Mouse (Mus musculus): ENCODE results near the gene Akap5. TPM values are rescaled to one million over a fixed set of nuclear protein-coding genes. Genes with fewer than 3 reads are reported as not detected.

The Akap5 gene
- polyA plus RNA-seq, 1 experiment from 2014 or later: 1.9 TPM

GRCm38 (mm10) chr12:76373991-76374390 lies 49.3 kb downstream of the Akap5 start:
- ChIA-PET POLR2A (no interaction called here), CTCF (no interaction called here)
- TF ChIP-seq CTCF (IDR thresholded peaks at IDR 0.05): no peak
- DNase-seq (ENCODE audit: low read depth, low spot score) (no peak), ATAC-seq (no peak)
- in situ Hi-C loops (cut with MboI; ENCODE audit: low pct_unique_long_range_greater_than_20kb): no loop called here
- H3K27me3 ChIP-seq: no peaks in the 10 kb centered on the region

GRCm38 (mm10) chr12:76374911-76375310 lies 50.2 kb downstream of the Akap5 start:
- no peaks in the 10 kb centered on the region for H3K27me3 ChIP-seq
- ChIA-PET CTCF (no interaction called here), POLR2A (interaction anchor here (0.6 to 1.1 kb wide), 2 partner anchors 14 to 17 kb away, joined by 3 to 4 read pairs; no protein-coding TSS in a partner anchor)
- ATAC-seq (no peak), DNase-seq (ENCODE audit: low read depth, low spot score) (no peak)
- TF ChIP-seq CTCF (IDR thresholded peaks at IDR 0.05): no peak
- in situ Hi-C loops (cut with MboI; ENCODE audit: low pct_unique_long_range_greater_than_20kb): no loop called here

- no peaks in the 10 kb centered on the region for H3K27me3 ChIP-seq
- TF ChIP-seq CTCF (IDR thresholded peaks at IDR 0.05): no peak
- ATAC-seq (no peak), DNase-seq (ENCODE audit: low read depth, low spot score) (no peak)
- POLR2A ChIA-PET: interaction anchor here (1.1 kb wide), 1 partner anchor 17 kb away, joined by 4 read pairs; no protein-coding TSS in a partner anchor
- CTCF ChIA-PET: no interaction called here
- in situ Hi-C loops (cut with MboI; ENCODE audit: low pct_unique_long_range_greater_than_20kb): no loop called here
Observed at GRCm38 (mm10) chr12:76375506-76375905, 50.8 kb downstream of the Akap5 start.

- ChIA-PET CTCF (no interaction called here), POLR2A (no interaction called here)
- TF ChIP-seq CTCF (IDR thresholded peaks at IDR 0.05): no peak
- H3K27me3 ChIP-seq: no peaks in the 10 kb centered on the region
- DNase-seq (ENCODE audit: low read depth, low spot score): no peak
- in situ Hi-C loops (cut with MboI; ENCODE audit: low pct_unique_long_range_greater_than_20kb): no loop called here
- ATAC-seq: no peak
Observed at GRCm38 (mm10) chr12:76376649-76377048, 52.0 kb downstream of the Akap5 start.

DNA sequence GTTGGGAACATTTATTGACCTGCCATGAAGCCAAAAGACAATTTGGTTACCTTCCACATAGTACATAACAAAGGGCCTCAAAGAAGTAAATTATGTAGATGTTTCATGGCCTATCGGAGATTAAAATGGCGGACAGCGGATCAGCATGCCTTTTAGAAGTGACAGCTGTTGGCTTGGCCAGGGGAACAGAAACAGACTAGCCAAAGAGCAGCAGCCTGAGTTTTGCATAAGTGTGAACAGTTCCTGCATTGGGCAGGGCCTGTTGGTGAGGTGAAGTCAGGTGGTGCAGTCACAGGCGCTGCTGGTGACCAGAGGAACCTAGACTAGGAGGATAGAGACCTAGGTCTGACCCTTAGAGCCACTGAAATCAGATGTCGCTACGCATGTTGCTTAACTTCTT lies 52.4 kb downstream of the Akap5 start:
- ChIA-PET CTCF (no interaction called here), POLR2A (no interaction called here)
- in situ Hi-C loops (cut with MboI; ENCODE audit: low pct_unique_long_range_greater_than_20kb): no loop called here
- ATAC-seq (no peak), DNase-seq (ENCODE audit: low read depth, low spot score) (no peak)
- TF ChIP-seq CTCF (IDR thresholded peaks at IDR 0.05): no peak
- no peaks in the 10 kb centered on the region for H3K27me3 ChIP-seq

DNA sequence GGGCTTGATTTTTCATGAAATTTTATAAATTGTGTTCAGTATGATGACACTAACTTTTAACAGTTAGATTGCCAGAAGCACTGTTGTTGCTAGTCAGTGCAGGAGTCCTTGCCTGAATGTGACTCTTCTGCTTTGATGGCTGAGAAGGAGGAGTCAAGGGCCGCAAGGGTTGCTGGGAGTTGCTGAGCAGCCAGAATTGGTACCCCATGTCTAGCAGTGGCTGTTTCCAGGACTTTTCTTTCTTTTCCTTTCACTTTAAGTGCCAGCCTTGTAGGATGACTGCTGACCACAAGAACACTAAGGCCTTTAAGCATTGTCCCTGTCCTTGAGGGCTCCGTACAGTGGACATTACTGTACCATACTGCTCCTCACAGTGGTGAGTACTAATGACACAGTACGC lies 53.0 kb downstream of the Akap5 start:
- TF ChIP-seq CTCF (IDR thresholded peaks at IDR 0.05): no peak
- CTCF ChIA-PET: interaction anchor here (0.9 kb wide), 1 partner anchor 37 kb away, joined by 3 read pairs; no protein-coding TSS in a partner anchor
- DNase-seq (ENCODE audit: low read depth, low spot score) (no peak), ATAC-seq (no peak)
- POLR2A ChIA-PET: no interaction called here
- H3K27me3 ChIP-seq: no peaks in the 10 kb centered on the region
- in situ Hi-C loops (cut with MboI; ENCODE audit: low pct_unique_long_range_greater_than_20kb): no loop called here

DNA sequence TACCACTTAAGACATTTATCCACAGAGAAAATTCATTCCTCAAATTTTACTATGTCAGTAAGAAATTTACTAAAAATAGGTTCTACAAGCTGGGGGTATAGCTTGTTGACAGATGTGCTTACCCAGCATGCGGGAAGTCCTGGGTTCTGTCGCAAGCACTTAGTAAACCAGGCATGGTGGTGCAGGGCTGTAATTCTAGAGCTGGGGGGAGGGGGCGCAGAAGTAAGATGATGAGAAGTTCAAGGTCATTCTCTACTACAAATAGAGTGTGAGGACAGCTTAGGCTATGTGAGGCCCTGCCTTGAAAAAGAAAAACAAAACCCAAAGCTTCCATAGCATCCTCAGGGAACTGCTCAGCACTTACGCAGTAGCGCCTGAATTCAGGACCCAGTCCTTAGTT lies 53.9 kb downstream of the Akap5 start:
- ATAC-seq (no peak), DNase-seq (ENCODE audit: low read depth, low spot score) (no peak)
- no peaks in the 10 kb centered on the region for H3K27me3 ChIP-seq
- TF ChIP-seq CTCF (IDR thresholded peaks at IDR 0.05): no peak
- POLR2A ChIA-PET: no interaction called here
- CTCF ChIA-PET: interaction anchor here (0.9 to 1.4 kb wide), 2 partner anchors 16 to 38 kb away, joined by 3 read pairs; no protein-coding TSS in a partner anchor
- in situ Hi-C loops (cut with MboI; ENCODE audit: low pct_unique_long_range_greater_than_20kb): no loop called here

DNA sequence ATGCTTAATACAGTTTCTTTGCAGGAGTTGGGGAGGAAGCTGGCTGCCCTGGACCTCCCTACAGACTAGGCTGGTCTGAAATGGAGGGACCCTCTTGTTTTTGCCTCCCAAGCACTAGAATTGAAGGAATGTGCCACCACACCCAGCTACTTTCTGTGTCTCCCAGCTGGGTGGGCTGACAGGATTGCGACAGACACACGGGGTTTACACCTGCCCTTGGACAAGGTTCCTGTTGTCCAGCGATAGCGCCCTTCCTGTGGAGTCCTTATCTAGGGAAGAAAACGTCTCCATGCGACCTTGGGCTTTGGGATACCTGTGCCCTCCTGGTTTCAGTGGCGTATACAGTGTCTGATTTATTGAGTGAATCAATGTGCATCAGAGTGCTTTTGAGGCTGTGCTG lies 55.5 kb downstream of the Akap5 start:
- CTCF ChIA-PET: interaction anchor here (1.4 kb wide), 1 partner anchor 10 kb away, joined by 3 read pairs; no protein-coding TSS in a partner anchor
- ATAC-seq: no peak
- TF ChIP-seq CTCF (IDR thresholded peaks at IDR 0.05): no peak
- POLR2A ChIA-PET: interaction anchor here (0.6 kb wide), 1 partner anchor 27 kb away, joined by 3 read pairs; no protein-coding TSS in a partner anchor
- in situ Hi-C loops (cut with MboI; ENCODE audit: low pct_unique_long_range_greater_than_20kb): no loop called here
- H3K27me3 ChIP-seq: no peaks in the 10 kb centered on the region
- DNase-seq (ENCODE audit: low read depth, low spot score): no peak

Other genes starting within 250 kb of the Akap5 start
- gene Esr2, start 147.6 kb upstream of the Akap5 start, polyA plus RNA-seq (2021): not detected
- not detected for gene Tex21, start 78.1 kb upstream of the Akap5 start, polyA plus RNA-seq (2021)
- 65.6 TPM for gene Mthfd1, start 69.6 kb upstream of the Akap5 start, polyA plus RNA-seq (2021)
- gene Zbtb25, start 44.7 kb downstream of the Akap5 start, polyA plus RNA-seq (2021): 12.0 TPM
- gene Zbtb1, start 45.4 kb downstream of the Akap5 start, polyA plus RNA-seq (2021): 8.5 TPM
- 26.2 TPM for gene Hspa2, start 79.3 kb downstream of the Akap5 start, polyA plus RNA-seq (2021)
- gene Ppp1r36, start 92.6 kb downstream of the Akap5 start, polyA plus RNA-seq (2021): not detected
- gene Plekhg3, start 206.0 kb downstream of the Akap5 start, polyA plus RNA-seq (2021): 73.4 TPM

Measured in Patski (cell line).